Mouse (Mus musculus): ENCODE data around the gene Gm17428. TPM values are rescaled to one million over a fixed set of nuclear protein-coding genes. Genes with fewer than 3 reads are reported as not detected.

Gene Gm17428
- total RNA-seq (2021) (not detected), polyA plus RNA-seq (2012; rRNA removed) (not detected in 2 replicates)
- long read RNA-seq, partial matches to known transcripts = 0 of 1 reads
- long read RNA-seq, other reads (novel, unspliced or antisense) = 0 of 1 reads

DNA sequence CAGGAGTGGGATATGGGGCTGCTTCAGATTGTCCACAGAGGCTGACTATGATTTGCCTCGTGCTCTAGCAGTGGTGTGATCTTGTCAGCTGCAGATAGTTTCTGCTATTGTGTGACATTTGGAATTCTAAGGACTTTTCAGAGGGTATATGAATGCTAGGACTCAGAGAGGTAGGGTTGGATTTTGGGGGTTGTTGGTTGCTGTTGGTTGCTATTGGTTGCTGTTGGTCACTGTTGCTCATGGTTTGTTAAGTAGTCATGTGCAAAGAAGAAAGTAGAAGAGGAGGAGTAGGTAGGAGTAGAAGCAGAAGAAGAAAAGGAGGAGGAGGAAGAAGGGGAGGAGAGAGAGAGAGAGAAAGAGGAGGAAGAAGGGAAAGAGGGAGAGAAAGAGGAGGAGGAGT lies at the start of gene Gm17428:
Gm17428 (plus strand) TSS at position 301 of the 400 bp plus-strand sequence.
- H3K36me3 ChIP-seq (ENCODE audit: control insufficient read depth, insufficient read depth, low read length) = peaks cover 13% of the 10 kb centered on the region
- no peaks in the 10 kb centered on the region for H3K4me1 ChIP-seq (ENCODE audit: control insufficient read depth, insufficient read depth, low read length)
- no peak within 1 kb of the TSS; the same call in 1 of the 2 replicates for H3K27ac ChIP-seq
- 0 out of 2 replicates have a peak within 1 kb of the TSS, but pooled peaks have one; percentile 19 for H3K9ac ChIP-seq (ENCODE audit: low read depth, low read length)
- H3K79me2 ChIP-seq (replicated peaks; ENCODE audit: control insufficient read depth, insufficient read depth, low read length) = no peaks in the 10 kb centered on the region
- 26% methylated on average over 1 of the region's 1 CpGs for WGBS
- DNase-seq = no peak
- intact Hi-C loops (cut with DNase I) = no loop called here
- peak within 1 kb of the TSS; percentile 3 for H3K4me3 ChIP-seq
- H3K27me3 ChIP-seq (ENCODE audit: control insufficient read depth, insufficient read depth, low read length) = no peaks in the 10 kb centered on the region
- TF ChIP-seq POLR2A (IDR thresholded peaks at IDR 0.05; ENCODE audit: insufficient read depth, low read depth, low read length) (no peak), EP300 (IDR thresholded peaks at IDR 0.05; ENCODE audit: insufficient read depth, low read depth, low read length) (no peak), CTCF (IDR thresholded peaks at IDR 0.05) (no peak)

DNA sequence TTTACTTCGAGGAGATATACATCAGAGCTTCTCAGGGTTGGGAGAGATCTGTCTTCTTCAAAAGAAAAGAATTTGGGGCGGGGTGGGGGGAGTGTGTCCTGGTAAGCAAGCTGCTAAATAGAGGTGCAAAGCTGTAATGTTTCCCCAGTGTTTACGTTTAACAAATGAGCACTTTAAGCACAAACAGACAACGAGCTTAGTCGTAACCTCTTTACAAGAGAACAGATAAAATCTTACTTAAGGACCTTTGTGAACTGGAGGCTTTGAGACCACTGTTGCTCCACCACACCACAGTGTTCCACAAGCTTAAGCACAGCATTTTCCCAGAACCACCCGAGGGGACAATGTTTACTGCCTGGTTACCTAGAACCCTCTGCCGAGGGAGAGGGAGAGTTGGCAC lies 49.4 kb upstream of the Gm17428 start:
- DNase-seq = no peak
- Histone ChIP-seq H3K36me3 (ENCODE audit: control insufficient read depth, insufficient read depth, low read length) (no peaks in the 10 kb centered on the region), H3K27ac (peak overlapping the region; percentile 58; the same call in 1 of the 2 replicates), H3K9ac (ENCODE audit: low read depth, low read length) (no peak overlapping the region), H3K4me1 (ENCODE audit: control insufficient read depth, insufficient read depth, low read length) (no peaks in the 10 kb centered on the region; the same call in 1 of the 2 replicates), H3K27me3 (ENCODE audit: control insufficient read depth, insufficient read depth, low read length) (peaks cover 8% of the 10 kb centered on the region), H3K79me2 (replicated peaks; ENCODE audit: control insufficient read depth, insufficient read depth, low read length) (no peaks in the 10 kb centered on the region), H3K4me3 (no peak overlapping the region)
- intact Hi-C loops (cut with DNase I) = no loop called here
- TF ChIP-seq POLR2A (IDR thresholded peaks at IDR 0.05; ENCODE audit: insufficient read depth, low read depth, low read length) = no peak
- TF ChIP-seq EP300 (IDR thresholded peaks at IDR 0.05; ENCODE audit: insufficient read depth, low read depth, low read length) = no peak
- TF ChIP-seq CTCF (IDR thresholded peaks at IDR 0.05) = no peak
- WGBS = 54% methylated on average over 7 of the region's 7 CpGs

DNA sequence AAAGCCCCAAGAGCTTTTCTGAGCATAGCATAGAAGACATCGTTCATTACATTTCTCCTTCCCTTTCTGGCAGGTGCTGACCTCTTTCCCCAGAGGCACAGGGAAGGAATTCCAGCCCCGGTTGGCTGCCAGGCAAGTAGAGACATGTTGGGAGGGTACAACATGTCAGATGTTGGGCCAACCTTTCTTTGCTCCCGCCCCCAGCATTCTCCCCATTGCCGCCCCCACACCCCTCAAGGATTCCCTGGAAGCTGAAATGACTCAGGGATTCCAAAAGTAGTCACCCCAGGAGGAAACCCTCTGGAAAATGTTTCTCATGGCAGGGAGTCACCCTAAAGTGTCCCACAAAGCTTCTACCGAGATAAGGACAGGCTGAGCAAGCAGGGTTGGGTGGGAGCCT lies 46.9 kb upstream of the Gm17428 start:
- no peaks in the 10 kb centered on the region for H3K4me1 ChIP-seq (ENCODE audit: control insufficient read depth, insufficient read depth, low read length)
- H3K9ac ChIP-seq (ENCODE audit: low read depth, low read length) = no peak overlapping the region
- DNase-seq = no peak
- intact Hi-C loops (cut with DNase I) = no loop called here
- H3K4me3 ChIP-seq = no peak overlapping the region
- H3K79me2 ChIP-seq (replicated peaks; ENCODE audit: control insufficient read depth, insufficient read depth, low read length) = no peaks in the 10 kb centered on the region
- H3K27me3 ChIP-seq (ENCODE audit: control insufficient read depth, insufficient read depth, low read length) = peaks cover 8% of the 10 kb centered on the region
- H3K27ac ChIP-seq = no peak overlapping the region
- TF ChIP-seq POLR2A (IDR thresholded peaks at IDR 0.05; ENCODE audit: insufficient read depth, low read depth, low read length) (no peak), EP300 (IDR thresholded peaks at IDR 0.05; ENCODE audit: insufficient read depth, low read depth, low read length) (no peak), CTCF (IDR thresholded peaks at IDR 0.05) (no peak)
- WGBS = 47% methylated on average over 5 of the region's 5 CpGs
- H3K36me3 ChIP-seq (ENCODE audit: control insufficient read depth, insufficient read depth, low read length) = no peaks in the 10 kb centered on the region

DNA sequence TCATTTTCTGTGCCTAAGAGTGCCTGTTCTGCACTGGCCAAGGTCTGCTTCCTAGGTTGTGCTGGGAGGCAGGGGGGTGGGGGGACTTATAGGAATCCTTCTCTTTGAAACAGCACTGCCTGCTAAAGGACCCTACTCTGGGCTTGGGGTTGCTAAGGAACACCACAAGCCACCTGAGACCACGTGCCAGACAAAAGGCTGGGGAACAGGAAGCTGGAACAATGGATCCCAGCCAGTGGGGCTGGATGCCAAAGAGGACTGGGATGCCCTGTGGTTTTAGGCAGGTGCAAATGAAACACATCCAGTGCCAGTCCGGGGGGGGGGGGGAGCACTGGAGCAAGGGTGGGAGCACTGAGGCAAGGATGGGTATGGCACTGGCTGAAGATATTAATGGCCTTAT lies 46.3 kb upstream of the Gm17428 start:
- Histone ChIP-seq H3K27ac (no peak overlapping the region), H3K79me2 (replicated peaks; ENCODE audit: control insufficient read depth, insufficient read depth, low read length) (no peaks in the 10 kb centered on the region), H3K9ac (ENCODE audit: low read depth, low read length) (no peak overlapping the region), H3K36me3 (ENCODE audit: control insufficient read depth, insufficient read depth, low read length) (no peaks in the 10 kb centered on the region), H3K4me3 (no peak overlapping the region), H3K27me3 (ENCODE audit: control insufficient read depth, insufficient read depth, low read length) (peaks cover 8% of the 10 kb centered on the region), H3K4me1 (ENCODE audit: control insufficient read depth, insufficient read depth, low read length) (no peaks in the 10 kb centered on the region)
- no peak for DNase-seq
- TF ChIP-seq POLR2A (IDR thresholded peaks at IDR 0.05; ENCODE audit: insufficient read depth, low read depth, low read length) (no peak), CTCF (IDR thresholded peaks at IDR 0.05) (no peak), EP300 (IDR thresholded peaks at IDR 0.05; ENCODE audit: insufficient read depth, low read depth, low read length) (no peak)
- 25% methylated on average over 2 of the region's 2 CpGs for WGBS
- intact Hi-C loops (cut with DNase I) = no loop called here

GRCm38 (mm10) chr14:54932645-54933150 lies 44.0 kb upstream of the Gm17428 start, which contains the start of gene Il25:
Il25 (plus strand) TSS chr14:54932695.
- DNase-seq = no peak
- Histone ChIP-seq H3K36me3 (ENCODE audit: control insufficient read depth, insufficient read depth, low read length) (no peaks in the 10 kb centered on the region), H3K27ac (no peak within 1 kb of the TSS), H3K27me3 (ENCODE audit: control insufficient read depth, insufficient read depth, low read length) (no peaks in the 10 kb centered on the region), H3K79me2 (replicated peaks; ENCODE audit: control insufficient read depth, insufficient read depth, low read length) (no peaks in the 10 kb centered on the region), H3K4me1 (ENCODE audit: control insufficient read depth, insufficient read depth, low read length) (no peaks in the 10 kb centered on the region), H3K4me3 (no peak within 1 kb of the TSS), H3K9ac (ENCODE audit: low read depth, low read length) (no peak within 1 kb of the TSS)
- intact Hi-C loops (cut with DNase I) = no loop called here
- no peak for TF ChIP-seq POLR2A (IDR thresholded peaks at IDR 0.05; ENCODE audit: insufficient read depth, low read depth, low read length)
- TF ChIP-seq CTCF (IDR thresholded peaks at IDR 0.05) = no peak
- no peak for TF ChIP-seq EP300 (IDR thresholded peaks at IDR 0.05; ENCODE audit: insufficient read depth, low read depth, low read length)
- 53% methylated on average over 6 of the region's 6 CpGs for WGBS
